ENCODE assay signal across 8 mouse cellular contexts in genomic region chr2:162943148-162943846, GRCm38 (mm10). TPM values are rescaled to one million over a fixed set of nuclear protein-coding genes. Genes with fewer than 3 reads are reported as not detected.
DNase-seq lines count a peak whose midpoint lies in the region; ATAC-seq and TF ChIP-seq lines count a peak whose summit lies in the region.

Gene L3mbtl1 (plus strand): TSS chr2:162943472.

- H3K4me3 ChIP-seq in liver, postnatal 0 days (ENCODE audit: low read depth, low read length): peak within 1 kb of the TSS; percentile 52

- TF ChIP-seq CTCF in liver, postnatal 0 days (IDR thresholded peaks at IDR 0.05; ENCODE audit: low read depth): no peak

- no peak for ATAC-seq in liver, postnatal 0 days

- peak within 1 kb of the TSS; percentile 88 for H3K4me2 ChIP-seq in liver, postnatal 0 days (ENCODE audit: low read depth, low read length)

- peaks cover 18% of the 10 kb centered on the region for H3K4me1 ChIP-seq in liver, postnatal 0 days (ENCODE audit: insufficient read depth)

- no peak for TF ChIP-seq EP300 in liver, postnatal 0 days (IDR thresholded peaks at IDR 0.05; ENCODE audit: low read depth)

- H3K9ac ChIP-seq in liver, postnatal 0 days (replicated peaks): peak within 1 kb of the TSS; percentile 48; the same call in 1 of the 2 replicates

- 2% methylated on average over 39 of the region's 40 CpGs for WGBS in liver, postnatal 0 days (ENCODE audit: insufficient replicate concordance)

- H3K27ac ChIP-seq in liver, postnatal 0 days (ENCODE audit: low read depth): no peak within 1 kb of the TSS

- peak; percentile 31 for DNase-seq in ovary, postnatal 36 days (ENCODE audit: low spot score)
- DNase-seq in ovary, adult 18-20 months (ENCODE audit: low spot score): no peak
- DNase-seq in cerebellum, adult 9-10 months: peak; percentile 42
- peak; percentile 38 to 63 for DNase-seq in frontal cortex, postnatal 10 days (ENCODE audit: low spot score in 2 of 2)
- peak; percentile 36 for DNase-seq in kidney, postnatal 14 days
- DNase-seq in liver, postnatal 0 days: peak; percentile 38
- peak; percentile 79 for DNase-seq in right cerebral cortex, postnatal 25 days
- no peak for DNase-seq in spleen, postnatal 10 days (ENCODE audit: low spot score in 2 of 2)

- no peaks in the 10 kb centered on the region for H3K9me3 ChIP-seq in liver, postnatal 0 days (ENCODE audit: low read length)

- H3K36me3 ChIP-seq in liver, postnatal 0 days (replicated peaks; ENCODE audit: insufficient read depth, low read length): peaks cover 21% of the 10 kb centered on the region

- H3K27me3 ChIP-seq in liver, postnatal 0 days (ENCODE audit: insufficient read depth, low read length): peaks cover 9% of the 10 kb centered on the region

RNA-seq across cellular contexts. Expression of gene L3mbtl1, which starts in this region (rescaled TPM):
- 0.06 TPM in 1 of 2 replicates, not detected in the other for polyA plus RNA-seq in liver, postnatal 0 days (2015; fragmentation: Nextera tagmentation; extraction: Ambion mirVana)

Comparison
In these comparisons a context has a peak if more than half of its experiments do, and no peak if none do; other contexts are left out.
1. DNase-seq: peak in ovary, postnatal 36 days (single experiment), cerebellum, adult 9-10 months (single experiment), frontal cortex, postnatal 10 days (2 of 2), kidney, postnatal 14 days (single experiment) and right cerebral cortex, postnatal 25 days (single experiment); none in ovary, adult 18-20 months (single experiment) and spleen, postnatal 10 days (0 of 2).
2. Peak in DNase-seq, H3K4me3 ChIP-seq, H3K9ac ChIP-seq and H3K4me2 ChIP-seq in liver, postnatal 0 days; RNA of the gene not detected or under 1 TPM.